Mouse (Mus musculus): ENCODE results near the gene Snd1. TPM values are rescaled to one million over a fixed set of nuclear protein-coding genes. Genes with fewer than 3 reads are reported as not detected.

The Snd1 gene
- polyA plus RNA-seq, 1 experiment from 2014 or later, result 111 TPM

- DNase-seq (ENCODE audit: low spot score) (no peak), ATAC-seq (ENCODE audit: insufficient read depth, low FRiP score, low TSS enrichment) (no peak)
- H3K27ac ChIP-seq (ENCODE audit: low read depth, low read length), result no peak overlapping the region
- no peak overlapping the region for H3K9ac ChIP-seq (ENCODE audit: low read length)
- H3K9me3 ChIP-seq (ENCODE audit: control insufficient read depth, low read length), result no peaks in the 10 kb centered on the region
- no peaks in the 10 kb centered on the region; the same call in 1 of the 2 replicates for H3K4me1 ChIP-seq (ENCODE audit: control insufficient read depth, insufficient read depth, low read length)
- no peaks in the 10 kb centered on the region for H3K36me3 ChIP-seq (ENCODE audit: control insufficient read depth, insufficient read depth, low read length)
- no peak overlapping the region for H3K4me2 ChIP-seq (ENCODE audit: low read depth)
- WGBS, result 81% methylated on average over 6 of the region's 6 CpGs
- H3K4me3 ChIP-seq (ENCODE audit: low read depth, low read length), result no peak overlapping the region
- H3K27me3 ChIP-seq (ENCODE audit: control insufficient read depth, insufficient read depth, low read length), result no peaks in the 10 kb centered on the region
Measured at GRCm38 (mm10) chr6:28542298-28542701, 67.4 kb downstream of the Snd1 start.

GRCm38 (mm10) chr6:28546943-28547342 is 72.0 kb downstream of the Snd1 start:
- H3K36me3 ChIP-seq (ENCODE audit: control insufficient read depth, insufficient read depth, low read length), result no peaks in the 10 kb centered on the region
- no peak overlapping the region for H3K9ac ChIP-seq (ENCODE audit: low read length)
- 92% methylated on average over 2 of the region's 2 CpGs for WGBS
- no peaks in the 10 kb centered on the region for H3K4me1 ChIP-seq (ENCODE audit: control insufficient read depth, insufficient read depth, low read length)
- no peak overlapping the region for H3K4me3 ChIP-seq (ENCODE audit: low read depth, low read length)
- H3K9me3 ChIP-seq (ENCODE audit: control insufficient read depth, low read length), result no peaks in the 10 kb centered on the region
- H3K4me2 ChIP-seq (ENCODE audit: low read depth), result no peak overlapping the region
- no peaks in the 10 kb centered on the region for H3K27me3 ChIP-seq (ENCODE audit: control insufficient read depth, insufficient read depth, low read length)
- H3K27ac ChIP-seq (ENCODE audit: low read depth, low read length), result no peak overlapping the region
- DNase-seq (ENCODE audit: low spot score) (no peak), ATAC-seq (ENCODE audit: insufficient read depth, low FRiP score, low TSS enrichment) (no peak)

- Histone ChIP-seq H3K4me1 (ENCODE audit: control insufficient read depth, insufficient read depth, low read length) (0 out of 2 replicates have a peak, but pooled peaks cover 2% of the 10 kb centered on the region), H3K9me3 (ENCODE audit: control insufficient read depth, low read length) (no peaks in the 10 kb centered on the region), H3K27ac (ENCODE audit: low read depth, low read length) (no peak overlapping the region), H3K4me2 (ENCODE audit: low read depth) (no peak overlapping the region), H3K36me3 (ENCODE audit: control insufficient read depth, insufficient read depth, low read length) (no peaks in the 10 kb centered on the region), H3K4me3 (ENCODE audit: low read depth, low read length) (no peak overlapping the region), H3K9ac (ENCODE audit: low read length) (no peak overlapping the region), H3K27me3 (ENCODE audit: control insufficient read depth, insufficient read depth, low read length) (no peaks in the 10 kb centered on the region)
- DNase-seq (ENCODE audit: low spot score) (no peak), ATAC-seq (ENCODE audit: insufficient read depth, low FRiP score, low TSS enrichment) (no peak)
- WGBS, result 97% methylated on average over 2 of the region's 2 CpGs
Measured at GRCm38 (mm10) chr6:28549374-28549773, 74.4 kb downstream of the Snd1 start.

- Histone ChIP-seq H3K9me3 (ENCODE audit: control insufficient read depth, low read length) (no peaks in the 10 kb centered on the region), H3K4me3 (ENCODE audit: low read depth, low read length) (no peak overlapping the region), H3K4me1 (ENCODE audit: control insufficient read depth, insufficient read depth, low read length) (0 out of 2 replicates have a peak, but pooled peaks cover 2% of the 10 kb centered on the region), H3K27ac (ENCODE audit: low read depth, low read length) (no peak overlapping the region), H3K4me2 (ENCODE audit: low read depth) (no peak overlapping the region), H3K36me3 (ENCODE audit: control insufficient read depth, insufficient read depth, low read length) (no peaks in the 10 kb centered on the region), H3K27me3 (ENCODE audit: control insufficient read depth, insufficient read depth, low read length) (no peaks in the 10 kb centered on the region), H3K9ac (ENCODE audit: low read length) (no peak overlapping the region)
- 77% methylated on average over 7 of the region's 7 CpGs for WGBS
- DNase-seq (ENCODE audit: low spot score), result no peak
- ATAC-seq (ENCODE audit: insufficient read depth, low FRiP score, low TSS enrichment), result no peak
Measured at GRCm38 (mm10) chr6:28550255-28551004, 75.5 kb downstream of the Snd1 start.

- Histone ChIP-seq H3K4me1 (ENCODE audit: control insufficient read depth, insufficient read depth, low read length) (peaks cover 7% of the 10 kb centered on the region; the same call in 1 of the 2 replicates), H3K27ac (ENCODE audit: low read depth, low read length) (no peak overlapping the region)
- 93% methylated on average over 1 of the region's 1 CpGs for WGBS
Measured at GRCm38 (mm10) chr6:28554470-28554869, 79.5 kb downstream of the Snd1 start.

GRCm38 (mm10) chr6:28555002-28555401 is 80.1 kb downstream of the Snd1 start:
- 69% methylated on average over 6 of the region's 6 CpGs for WGBS
- H3K9ac ChIP-seq (ENCODE audit: low read length), result no peak overlapping the region
- DNase-seq (ENCODE audit: low spot score) (no peak), ATAC-seq (ENCODE audit: insufficient read depth, low FRiP score, low TSS enrichment) (no peak)
- no peak overlapping the region for H3K4me2 ChIP-seq (ENCODE audit: low read depth)
- no peak overlapping the region for H3K27ac ChIP-seq (ENCODE audit: low read depth, low read length)
- H3K36me3 ChIP-seq (ENCODE audit: control insufficient read depth, insufficient read depth, low read length), result no peaks in the 10 kb centered on the region
- H3K27me3 ChIP-seq (ENCODE audit: control insufficient read depth, insufficient read depth, low read length), result no peaks in the 10 kb centered on the region
- H3K4me1 ChIP-seq (ENCODE audit: control insufficient read depth, insufficient read depth, low read length), result peaks cover 7% of the 10 kb centered on the region; the same call in 1 of the 2 replicates
- H3K4me3 ChIP-seq (ENCODE audit: low read depth, low read length), result no peak overlapping the region
- H3K9me3 ChIP-seq (ENCODE audit: control insufficient read depth, low read length), result no peaks in the 10 kb centered on the region

More at GRCm38 (mm10) chr6:28554470-28554869, 79.5 kb downstream of the Snd1 start:
- H3K4me2 ChIP-seq (ENCODE audit: low read depth), result no peak overlapping the region
- no peaks in the 10 kb centered on the region for H3K27me3 ChIP-seq (ENCODE audit: control insufficient read depth, insufficient read depth, low read length)
- H3K9ac ChIP-seq (ENCODE audit: low read length), result no peak overlapping the region
- DNase-seq (ENCODE audit: low spot score), result no peak
- H3K36me3 ChIP-seq (ENCODE audit: control insufficient read depth, insufficient read depth, low read length), result no peaks in the 10 kb centered on the region
- H3K4me3 ChIP-seq (ENCODE audit: low read depth, low read length), result no peak overlapping the region
- no peaks in the 10 kb centered on the region for H3K9me3 ChIP-seq (ENCODE audit: control insufficient read depth, low read length)
- ATAC-seq (ENCODE audit: insufficient read depth, low FRiP score, low TSS enrichment), result no peak

DNA sequence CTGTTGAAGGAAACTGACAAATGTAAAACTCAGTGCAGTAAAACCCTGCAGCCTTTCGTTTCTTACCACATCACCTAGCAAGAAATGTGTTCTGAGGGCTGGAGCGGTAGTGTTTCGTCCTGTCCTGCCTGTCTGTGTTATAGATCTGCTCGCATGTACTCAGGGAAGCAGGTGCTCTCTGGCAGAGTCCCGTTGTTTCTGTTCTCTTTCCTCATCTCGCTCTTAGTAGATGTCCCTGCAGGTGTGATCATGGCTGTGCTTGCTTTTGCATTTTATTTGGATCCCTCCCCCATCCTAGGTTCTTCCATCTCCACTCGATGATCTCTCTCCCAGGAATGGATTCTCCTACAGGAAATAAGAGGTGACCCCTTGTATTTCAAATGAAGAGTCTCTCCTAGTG is 80.5 kb downstream of the Snd1 start:
- H3K4me2 ChIP-seq (ENCODE audit: low read depth), result no peak overlapping the region
- no peaks in the 10 kb centered on the region for H3K27me3 ChIP-seq (ENCODE audit: control insufficient read depth, insufficient read depth, low read length)
- 94% methylated on average over 7 of the region's 7 CpGs for WGBS
- H3K9me3 ChIP-seq (ENCODE audit: control insufficient read depth, low read length), result no peaks in the 10 kb centered on the region
- H3K9ac ChIP-seq (ENCODE audit: low read length), result no peak overlapping the region
- H3K27ac ChIP-seq (ENCODE audit: low read depth, low read length), result no peak overlapping the region
- no peak for DNase-seq (ENCODE audit: low spot score)
- ATAC-seq (ENCODE audit: insufficient read depth, low FRiP score, low TSS enrichment), result no peak
- H3K4me1 ChIP-seq (ENCODE audit: control insufficient read depth, insufficient read depth, low read length), result peaks cover 7% of the 10 kb centered on the region; the same call in 1 of the 2 replicates
- H3K4me3 ChIP-seq (ENCODE audit: low read depth, low read length), result no peak overlapping the region
- H3K36me3 ChIP-seq (ENCODE audit: control insufficient read depth, insufficient read depth, low read length), result no peaks in the 10 kb centered on the region

GRCm38 (mm10) chr6:28557728-28558127 is 82.8 kb downstream of the Snd1 start:
- H3K4me2 ChIP-seq (ENCODE audit: low read depth), result no peak overlapping the region
- no peak for ATAC-seq (ENCODE audit: insufficient read depth, low FRiP score, low TSS enrichment)
- H3K27ac ChIP-seq (ENCODE audit: low read depth, low read length), result no peak overlapping the region

GRCm38 (mm10) chr6:28559419-28559818 is 84.5 kb downstream of the Snd1 start:
- H3K27ac ChIP-seq (ENCODE audit: low read depth, low read length), result no peak overlapping the region
- H3K9ac ChIP-seq (ENCODE audit: low read length), result no peak overlapping the region
- no peaks in the 10 kb centered on the region for H3K27me3 ChIP-seq (ENCODE audit: control insufficient read depth, insufficient read depth, low read length)
- no peaks in the 10 kb centered on the region for H3K36me3 ChIP-seq (ENCODE audit: control insufficient read depth, insufficient read depth, low read length)
- H3K4me3 ChIP-seq (ENCODE audit: low read depth, low read length), result no peak overlapping the region
- no peak for ATAC-seq (ENCODE audit: insufficient read depth, low FRiP score, low TSS enrichment)
- no peak overlapping the region for H3K4me2 ChIP-seq (ENCODE audit: low read depth)
- 90% methylated on average over 2 of the region's 2 CpGs for WGBS
- H3K9me3 ChIP-seq (ENCODE audit: control insufficient read depth, low read length), result no peaks in the 10 kb centered on the region
- no peak for DNase-seq (ENCODE audit: low spot score)
- H3K4me1 ChIP-seq (ENCODE audit: control insufficient read depth, insufficient read depth, low read length), result peaks cover 5% of the 10 kb centered on the region; the same call in 1 of the 2 replicates

More at GRCm38 (mm10) chr6:28557728-28558127, 82.8 kb downstream of the Snd1 start:
- 61% methylated on average over 6 of the region's 6 CpGs for WGBS
- Histone ChIP-seq H3K27me3 (ENCODE audit: control insufficient read depth, insufficient read depth, low read length) (no peaks in the 10 kb centered on the region), H3K36me3 (ENCODE audit: control insufficient read depth, insufficient read depth, low read length) (no peaks in the 10 kb centered on the region), H3K4me1 (ENCODE audit: control insufficient read depth, insufficient read depth, low read length) (peaks cover 7% of the 10 kb centered on the region; the same call in 1 of the 2 replicates), H3K9ac (ENCODE audit: low read length) (peak overlapping the region; percentile 6; the same call in 1 of the 2 replicates), H3K4me3 (ENCODE audit: low read depth, low read length) (no peak overlapping the region), H3K9me3 (ENCODE audit: control insufficient read depth, low read length) (no peaks in the 10 kb centered on the region)
- no peak for DNase-seq (ENCODE audit: low spot score)

All from neural tube, embryonic 11.5 days (tissue).